Mouse (Mus musculus) hindbrain, embryonic 10.5 days (tissue): ENCODE data around the gene Fam221b. TPM values are rescaled to one million over a fixed set of nuclear protein-coding genes. Genes with fewer than 3 reads are reported as not detected.

Experiments used
- DNase-seq: peaks from one replicate; pipeline ENCODE4 v3.0.0-alpha.2; 2017; ENCODE audit warnings: low spot score
- H3K27ac ChIP-seq: fragments of 300-500 bp; sonication (generic); 2 replicates; pipeline ENCODE4 v1.5.1; 2016; ENCODE audit warnings: mild to moderate bottlenecking, moderate library complexity
- H3K27me3 ChIP-seq: fragments of 300-500 bp; sonication (generic); 2 replicates; pipeline ENCODE4 v1.6.1; 2016; ENCODE audit warnings: mild to moderate bottlenecking; ENCODE audit not compliant: poor library complexity, insufficient read depth, severe bottlenecking
- H3K36me3 ChIP-seq: fragments of 300-500 bp; sonication (generic); 2 replicates; pipeline ENCODE4 v1.6.1; 2016; ENCODE audit warnings: mild to moderate bottlenecking, moderate library complexity
- H3K4me1 ChIP-seq: fragments of 300-500 bp; sonication (generic); replicated peaks from 2 replicates; pipeline ENCODE4 v1.6.1; 2016; ENCODE audit warnings: mild to moderate bottlenecking
- H3K4me3 ChIP-seq: fragments of 300-500 bp; sonication (generic); 2 replicates; pipeline ENCODE4 v1.5.1; 2016; ENCODE audit warnings: mild to moderate bottlenecking, moderate library complexity
- H3K9me3 ChIP-seq: fragments of 300-500 bp; sonication (generic); 2 replicates; pipeline ENCODE4 v1.6.1; 2016; ENCODE audit warnings: mild to moderate bottlenecking, moderate library complexity
- WGBS: fragments of 180-500 bp; shearing (Covaris S2); methylation state at CpG from one replicate; pipeline ENCODE4 v1.1.7; 2016; 5-methylcytosine and 5-hydroxymethylcytosine counted together
- polyA plus RNA-seq: library from polyadenylated mRNA; unstranded; fragments of >200 nt; fragmentation: Nextera tagmentation; extraction: Ambion mirVana; gene quantifications from 2 replicates; pipeline ENCODE4 v1.2.1, GENCODE M21; 2016

Gene Fam221b
- polyA plus RNA-seq, 1 experiment from 2014 or later, result 2.4 TPM

GRCm38 (mm10) chr4:43655656-43656338, 13.1 kb downstream of the Fam221b start:
- H3K4me3 ChIP-seq, result peak overlapping the region; percentile 88
- no peak for DNase-seq
- peak overlapping the region; percentile 94 for H3K27ac ChIP-seq
- H3K27me3 ChIP-seq, result peaks cover 13% of the 10 kb centered on the region; the same call in 1 of the 2 replicates
- H3K4me1 ChIP-seq, result peaks cover 41% of the 10 kb centered on the region
- WGBS, result 6% methylated on average over 34 of the region's 34 CpGs
- peaks cover 16% of the 10 kb centered on the region for H3K36me3 ChIP-seq
- no peaks in the 10 kb centered on the region for H3K9me3 ChIP-seq

GRCm38 (mm10) chr4:43653161-43654015, 15.6 kb downstream of the Fam221b start, which contains the start of gene Spag8:
Gene Spag8 (minus strand): TSS chr4:43653594.
- 15% methylated on average over 24 of the region's 24 CpGs for WGBS
- Histone ChIP-seq H3K4me3 (peak within 1 kb of the TSS; percentile 41), H3K9me3 (peaks cover 8% of the 10 kb centered on the region), H3K27me3 (no peaks in the 10 kb centered on the region), H3K36me3 (peaks cover 36% of the 10 kb centered on the region), H3K27ac (peak within 1 kb of the TSS; percentile 60), H3K4me1 (peaks cover 41% of the 10 kb centered on the region)
- peak; percentile 76 for DNase-seq

- H3K9me3 ChIP-seq, result peaks cover 8% of the 10 kb centered on the region
- H3K4me1 ChIP-seq, result peaks cover 41% of the 10 kb centered on the region
- H3K36me3 ChIP-seq, result peaks cover 43% of the 10 kb centered on the region
- peak overlapping the region; percentile 60 for H3K27ac ChIP-seq
- H3K4me3 ChIP-seq, result peak overlapping the region; percentile 41
- no peak for DNase-seq
- WGBS, result 86% methylated on average over 4 of the region's 4 CpGs
- no peaks in the 10 kb centered on the region for H3K27me3 ChIP-seq
Observed at GRCm38 (mm10) chr4:43652726-43653125, 16.2 kb downstream of the Fam221b start.

GRCm38 (mm10) chr4:43649783-43650182, 19.2 kb downstream of the Fam221b start:
- no peak for DNase-seq
- no peak overlapping the region for H3K4me3 ChIP-seq
- 95% methylated on average over 3 of the region's 3 CpGs for WGBS
- H3K36me3 ChIP-seq, result peaks cover 65% of the 10 kb centered on the region
- peaks cover 8% of the 10 kb centered on the region for H3K9me3 ChIP-seq
- H3K4me1 ChIP-seq, result peaks cover 22% of the 10 kb centered on the region
- H3K27ac ChIP-seq, result no peak overlapping the region
- H3K27me3 ChIP-seq, result no peaks in the 10 kb centered on the region

GRCm38 (mm10) chr4:43640491-43640890, 28.5 kb downstream of the Fam221b start:
- 86% methylated on average over 6 of the region's 6 CpGs for WGBS
- Histone ChIP-seq H3K9me3 (no peaks in the 10 kb centered on the region), H3K27me3 (no peaks in the 10 kb centered on the region), H3K4me3 (no peak overlapping the region), H3K4me1 (peaks cover 8% of the 10 kb centered on the region), H3K27ac (no peak overlapping the region), H3K36me3 (peaks cover 23% of the 10 kb centered on the region)
- DNase-seq, result no peak

GRCm38 (mm10) chr4:43640076-43640475, 28.9 kb downstream of the Fam221b start:
- DNase-seq, result no peak
- H3K27me3 ChIP-seq, result no peaks in the 10 kb centered on the region
- no peak overlapping the region for H3K27ac ChIP-seq
- no peaks in the 10 kb centered on the region for H3K9me3 ChIP-seq
- H3K36me3 ChIP-seq, result peaks cover 21% of the 10 kb centered on the region
- WGBS, result 76% methylated on average over 9 of the region's 9 CpGs
- H3K4me3 ChIP-seq, result no peak overlapping the region
- H3K4me1 ChIP-seq, result peaks cover 8% of the 10 kb centered on the region

- DNase-seq, result no peak
- Histone ChIP-seq H3K4me3 (no peak overlapping the region), H3K4me1 (peaks cover 34% of the 10 kb centered on the region), H3K36me3 (no peaks in the 10 kb centered on the region), H3K9me3 (no peaks in the 10 kb centered on the region), H3K27me3 (peaks cover 28% of the 10 kb centered on the region), H3K27ac (no peak overlapping the region)
- WGBS, result 76% methylated on average over 6 of the region's 6 CpGs
Observed at GRCm38 (mm10) chr4:43636751-43637150, 32.2 kb downstream of the Fam221b start.

- Histone ChIP-seq H3K27ac (no peak overlapping the region), H3K36me3 (no peaks in the 10 kb centered on the region), H3K27me3 (peaks cover 28% of the 10 kb centered on the region), H3K9me3 (no peaks in the 10 kb centered on the region), H3K4me1 (peaks cover 46% of the 10 kb centered on the region), H3K4me3 (no peak overlapping the region)
- DNase-seq, result no peak
- 87% methylated on average over 7 of the region's 7 CpGs for WGBS
Observed at GRCm38 (mm10) chr4:43634621-43635374, 34.1 kb downstream of the Fam221b start.

GRCm38 (mm10) chr4:43633736-43634135, 35.2 kb downstream of the Fam221b start:
- Histone ChIP-seq H3K36me3 (no peaks in the 10 kb centered on the region), H3K4me1 (peaks cover 49% of the 10 kb centered on the region), H3K27me3 (peaks cover 28% of the 10 kb centered on the region), H3K4me3 (peak overlapping the region; percentile 75), H3K9me3 (no peaks in the 10 kb centered on the region), H3K27ac (no peak overlapping the region)
- WGBS, result 93% methylated on average over 2 of the region's 2 CpGs
- no peak for DNase-seq

GRCm38 (mm10) chr4:43633296-43633695, 35.6 kb downstream of the Fam221b start:
- no peaks in the 10 kb centered on the region for H3K36me3 ChIP-seq
- peak; percentile 27 for DNase-seq
- H3K4me3 ChIP-seq, result peak overlapping the region; percentile 75
- no peaks in the 10 kb centered on the region for H3K9me3 ChIP-seq
- H3K27ac ChIP-seq, result no peak overlapping the region
- WGBS, result 81% methylated on average over 8 of the region's 8 CpGs
- H3K4me1 ChIP-seq, result peaks cover 49% of the 10 kb centered on the region
- peaks cover 28% of the 10 kb centered on the region for H3K27me3 ChIP-seq

- Histone ChIP-seq H3K27ac (peak overlapping the region; percentile 95), H3K4me3 (peak overlapping the region; percentile 75), H3K27me3 (peaks cover 28% of the 10 kb centered on the region), H3K9me3 (no peaks in the 10 kb centered on the region), H3K4me1 (peaks cover 49% of the 10 kb centered on the region), H3K36me3 (no peaks in the 10 kb centered on the region)
- 45% methylated on average over 42 of the region's 42 CpGs for WGBS
- peak; percentile 10 for DNase-seq
Observed at GRCm38 (mm10) chr4:43631956-43632920, 36.7 kb downstream of the Fam221b start.
